Mouse (Mus musculus): ENCODE results near the gene Senp2. TPM values are rescaled to one million over a fixed set of nuclear protein-coding genes. Genes with fewer than 3 reads are reported as not detected.
"Not testable (repeated sequence)": the region's sequence is repeated elsewhere in the genome, so short reads cannot be mapped to it uniquely, and the experiment has no call there.

Senp2 gene
- polyA plus RNA-seq, 1 experiment from 2014 or later: 29.5 TPM

DNA sequence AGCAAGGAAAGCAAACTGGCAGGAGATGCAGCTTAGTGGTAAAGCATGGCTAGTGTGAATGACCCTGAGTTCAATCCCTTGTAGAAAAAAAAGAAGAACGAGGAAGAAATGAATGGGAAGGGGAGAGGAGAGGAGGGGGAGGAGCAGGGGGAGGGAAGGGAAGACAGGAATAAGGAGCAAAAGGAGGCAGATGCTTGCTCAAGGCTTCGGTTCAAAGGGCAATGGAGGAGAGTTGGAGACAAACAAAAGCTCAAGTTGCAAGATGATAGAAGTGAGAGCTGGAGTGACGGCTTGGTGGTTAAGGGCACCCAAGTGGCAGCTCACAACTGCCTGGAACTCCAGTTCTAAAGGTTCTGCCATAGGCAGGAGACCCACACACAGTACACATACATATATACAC lies 23.1 kb upstream of the Senp2 start:
- no peaks in the 10 kb centered on the region for H3K36me3 ChIP-seq (ENCODE audit: control insufficient read depth, insufficient read depth, low read length)
- peaks cover 6% of the 10 kb centered on the region for H3K4me1 ChIP-seq (ENCODE audit: control insufficient read depth, insufficient read depth, low read length)
- H3K4me3 ChIP-seq (ENCODE audit: low read length): no peak overlapping the region
- H3K9ac ChIP-seq (ENCODE audit: low read depth, low read length): no peak overlapping the region
- no peak overlapping the region for H3K27ac ChIP-seq (ENCODE audit: low read length)
- WGBS: 26% methylated on average over 3 of the region's 3 CpGs
- H3K9me3 ChIP-seq (ENCODE audit: control insufficient read depth, low read length): no peaks in the 10 kb centered on the region; the same call in 1 of the 2 replicates
- no peak overlapping the region for H3K4me2 ChIP-seq (ENCODE audit: low read depth, low read length)
- H3K27me3 ChIP-seq (replicated peaks; ENCODE audit: control insufficient read depth, insufficient read depth, low read length): no peaks in the 10 kb centered on the region
- no peak; the same call in 1 of the 2 replicates for ATAC-seq

- Histone ChIP-seq H3K4me3 (ENCODE audit: low read length) (no peak overlapping the region), H3K4me1 (ENCODE audit: control insufficient read depth, insufficient read depth, low read length) (peaks cover 6% of the 10 kb centered on the region), H3K4me2 (ENCODE audit: low read depth, low read length) (no peak overlapping the region), H3K27me3 (replicated peaks; ENCODE audit: control insufficient read depth, insufficient read depth, low read length) (no peaks in the 10 kb centered on the region), H3K27ac (ENCODE audit: low read length) (peak overlapping the region; percentile 23; the same call in 1 of the 2 replicates), H3K9me3 (ENCODE audit: control insufficient read depth, low read length) (no peaks in the 10 kb centered on the region), H3K9ac (ENCODE audit: low read depth, low read length) (no peak overlapping the region), H3K36me3 (ENCODE audit: control insufficient read depth, insufficient read depth, low read length) (no peaks in the 10 kb centered on the region)
- WGBS: 59% methylated on average over 5 of the region's 5 CpGs
- 0 out of 2 replicates have a peak, but pooled peaks have one; percentile 5 for ATAC-seq
Observed at GRCm38 (mm10) chr16:21987956-21988355, 21.3 kb upstream of the Senp2 start.

- not testable (repeated sequence) for H3K9me3 ChIP-seq (ENCODE audit: control insufficient read depth, low read length); H3K4me1 ChIP-seq (ENCODE audit: control insufficient read depth, insufficient read depth, low read length); H3K27me3 ChIP-seq (replicated peaks; ENCODE audit: control insufficient read depth, insufficient read depth, low read length); ATAC-seq; H3K4me2 ChIP-seq (ENCODE audit: low read depth, low read length); H3K36me3 ChIP-seq (ENCODE audit: control insufficient read depth, insufficient read depth, low read length); H3K4me3 ChIP-seq (ENCODE audit: low read length); H3K27ac ChIP-seq (ENCODE audit: low read length); H3K9ac ChIP-seq (ENCODE audit: low read depth, low read length)
Observed at GRCm38 (mm10) chr16:21990893-21991292, 18.4 kb upstream of the Senp2 start.

- Histone ChIP-seq H3K9ac (ENCODE audit: low read depth, low read length) (no peak overlapping the region), H3K4me3 (ENCODE audit: low read length) (no peak overlapping the region), H3K27ac (ENCODE audit: low read length) (no peak overlapping the region), H3K36me3 (ENCODE audit: control insufficient read depth, insufficient read depth, low read length) (no peaks in the 10 kb centered on the region), H3K9me3 (ENCODE audit: control insufficient read depth, low read length) (no peaks in the 10 kb centered on the region), H3K4me1 (ENCODE audit: control insufficient read depth, insufficient read depth, low read length) (peaks cover 9% of the 10 kb centered on the region), H3K4me2 (ENCODE audit: low read depth, low read length) (no peak overlapping the region), H3K27me3 (replicated peaks; ENCODE audit: control insufficient read depth, insufficient read depth, low read length) (no peaks in the 10 kb centered on the region)
- peak; percentile 74 for ATAC-seq
- 51% methylated on average over 2 of the region's 2 CpGs for WGBS
Observed at GRCm38 (mm10) chr16:21991774-21992173, 17.5 kb upstream of the Senp2 start.

GRCm38 (mm10) chr16:21995304-21995703 lies 14.0 kb upstream of the Senp2 start, which contains the start of gene Liph:
Liph (minus strand) TSS chr16:21995663.
- peak within 1 kb of the TSS; percentile 38 for H3K4me3 ChIP-seq (ENCODE audit: low read length)
- peak; percentile 57 for ATAC-seq
- WGBS: 7% methylated on average over 16 of the region's 16 CpGs
- no peaks in the 10 kb centered on the region for H3K36me3 ChIP-seq (ENCODE audit: control insufficient read depth, insufficient read depth, low read length)
- H3K4me1 ChIP-seq (ENCODE audit: control insufficient read depth, insufficient read depth, low read length): peaks cover 7% of the 10 kb centered on the region; the same call in 1 of the 2 replicates
- peak within 1 kb of the TSS; percentile 49 for H3K4me2 ChIP-seq (ENCODE audit: low read depth, low read length)
- H3K27me3 ChIP-seq (replicated peaks; ENCODE audit: control insufficient read depth, insufficient read depth, low read length): no peaks in the 10 kb centered on the region
- H3K9ac ChIP-seq (ENCODE audit: low read depth, low read length): peak within 1 kb of the TSS; percentile 55
- no peaks in the 10 kb centered on the region for H3K9me3 ChIP-seq (ENCODE audit: control insufficient read depth, low read length)
- H3K27ac ChIP-seq (ENCODE audit: low read length): peak within 1 kb of the TSS; percentile 74

- no peaks in the 10 kb centered on the region for H3K27me3 ChIP-seq (replicated peaks; ENCODE audit: control insufficient read depth, insufficient read depth, low read length)
- no peak overlapping the region for H3K9ac ChIP-seq (ENCODE audit: low read depth, low read length)
- H3K27ac ChIP-seq (ENCODE audit: low read length): peak overlapping the region; percentile 74
- no peaks in the 10 kb centered on the region for H3K36me3 ChIP-seq (ENCODE audit: control insufficient read depth, insufficient read depth, low read length)
- peaks cover 9% of the 10 kb centered on the region; the same call in 1 of the 2 replicates for H3K4me1 ChIP-seq (ENCODE audit: control insufficient read depth, insufficient read depth, low read length)
- no peaks in the 10 kb centered on the region for H3K9me3 ChIP-seq (ENCODE audit: control insufficient read depth, low read length)
- ATAC-seq: peak; percentile 39
- H3K4me2 ChIP-seq (ENCODE audit: low read depth, low read length): no peak overlapping the region
- 26% methylated on average over 4 of the region's 4 CpGs for WGBS
- no peak overlapping the region for H3K4me3 ChIP-seq (ENCODE audit: low read length)
Observed at GRCm38 (mm10) chr16:21996402-21996801, 12.9 kb upstream of the Senp2 start.

DNA sequence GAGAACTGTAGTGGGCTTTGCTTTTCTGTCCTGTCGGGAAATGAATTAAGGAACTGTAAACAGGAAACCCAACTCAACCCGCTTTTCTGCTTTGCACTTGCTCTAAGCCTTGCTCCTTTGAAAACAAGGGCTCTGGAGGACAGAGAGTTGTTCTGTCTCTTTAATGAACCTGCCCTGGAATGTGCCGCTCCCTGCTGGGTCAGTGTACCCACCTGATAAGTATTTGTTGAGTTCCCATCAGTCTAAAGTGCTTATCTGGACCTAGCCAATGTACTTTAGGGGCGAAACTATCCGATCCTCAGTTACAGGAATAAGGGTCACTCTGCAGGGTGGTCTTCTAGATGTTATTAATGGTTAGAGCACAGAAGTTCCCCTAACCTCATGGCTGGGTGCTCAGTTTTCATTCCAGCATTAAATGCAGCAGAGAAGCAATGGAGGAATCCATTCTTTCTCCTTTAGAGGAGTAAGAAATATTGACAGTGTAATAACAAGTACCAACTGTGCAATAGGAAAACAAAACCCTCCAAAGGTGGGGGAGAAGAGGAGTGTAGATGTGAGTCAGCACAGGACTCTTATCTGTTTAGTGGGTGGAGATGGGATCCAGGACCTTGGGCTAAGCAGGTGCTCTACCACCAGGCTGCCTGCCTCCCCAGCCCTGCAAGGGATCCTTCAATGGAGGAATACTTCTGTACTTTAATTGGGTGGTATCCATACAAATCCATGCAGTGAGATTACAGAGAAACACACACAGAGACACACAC lies 12.2 kb upstream of the Senp2 start:
- H3K4me2 ChIP-seq (ENCODE audit: low read depth, low read length): 0 out of 2 replicates have a peak overlapping the region, but pooled peaks have one; percentile 8
- peak; percentile 88 for ATAC-seq
- H3K27me3 ChIP-seq (replicated peaks; ENCODE audit: control insufficient read depth, insufficient read depth, low read length): no peaks in the 10 kb centered on the region
- peak overlapping the region; percentile 74 for H3K27ac ChIP-seq (ENCODE audit: low read length)
- H3K4me3 ChIP-seq (ENCODE audit: low read length): no peak overlapping the region
- H3K9ac ChIP-seq (ENCODE audit: low read depth, low read length): no peak overlapping the region
- peaks cover 15% of the 10 kb centered on the region for H3K4me1 ChIP-seq (ENCODE audit: control insufficient read depth, insufficient read depth, low read length)
- WGBS: 25% methylated on average over 5 of the region's 5 CpGs
- H3K36me3 ChIP-seq (ENCODE audit: control insufficient read depth, insufficient read depth, low read length): no peaks in the 10 kb centered on the region
- no peaks in the 10 kb centered on the region for H3K9me3 ChIP-seq (ENCODE audit: control insufficient read depth, low read length)

GRCm38 (mm10) chr16:21998061-21998460 lies 11.2 kb upstream of the Senp2 start:
- H3K27ac ChIP-seq (ENCODE audit: low read length): peak overlapping the region; percentile 80
- no peaks in the 10 kb centered on the region for H3K36me3 ChIP-seq (ENCODE audit: control insufficient read depth, insufficient read depth, low read length)
- peaks cover 16% of the 10 kb centered on the region for H3K4me1 ChIP-seq (ENCODE audit: control insufficient read depth, insufficient read depth, low read length)
- no peak overlapping the region for H3K4me2 ChIP-seq (ENCODE audit: low read depth, low read length)
- no peaks in the 10 kb centered on the region for H3K9me3 ChIP-seq (ENCODE audit: control insufficient read depth, low read length)
- H3K9ac ChIP-seq (ENCODE audit: low read depth, low read length): no peak overlapping the region
- no peak overlapping the region for H3K4me3 ChIP-seq (ENCODE audit: low read length)
- no peaks in the 10 kb centered on the region for H3K27me3 ChIP-seq (replicated peaks; ENCODE audit: control insufficient read depth, insufficient read depth, low read length)
- 48% methylated on average over 5 of the region's 5 CpGs for WGBS
- ATAC-seq: no peak

GRCm38 (mm10) chr16:21999941-22000690 lies 9.2 kb upstream of the Senp2 start:
- no peak overlapping the region for H3K27ac ChIP-seq (ENCODE audit: low read length)
- no peak overlapping the region for H3K9ac ChIP-seq (ENCODE audit: low read depth, low read length)
- H3K27me3 ChIP-seq (replicated peaks; ENCODE audit: control insufficient read depth, insufficient read depth, low read length): no peaks in the 10 kb centered on the region
- no peak overlapping the region for H3K4me3 ChIP-seq (ENCODE audit: low read length)
- H3K36me3 ChIP-seq (ENCODE audit: control insufficient read depth, insufficient read depth, low read length): no peaks in the 10 kb centered on the region
- WGBS: 78% methylated on average over 4 of the region's 4 CpGs
- no peak for ATAC-seq
- no peak overlapping the region for H3K4me2 ChIP-seq (ENCODE audit: low read depth, low read length)
- no peaks in the 10 kb centered on the region for H3K9me3 ChIP-seq (ENCODE audit: control insufficient read depth, low read length)
- H3K4me1 ChIP-seq (ENCODE audit: control insufficient read depth, insufficient read depth, low read length): peaks cover 13% of the 10 kb centered on the region
